Mouse (Mus musculus) brain, embryonic 14.5 days (tissue): ENCODE data around the gene Nell2. TPM values are rescaled to one million over a fixed set of nuclear protein-coding genes. Genes with fewer than 3 reads are reported as not detected.

Experiments used
- DNase-seq: peaks from one replicate; pipeline ENCODE4 v3.0.0-alpha.2; 2011; ENCODE audit warnings: low read depth
- CTCF ChIP-seq: fragments of 200-500 bp; IDR thresholded peaks from 2 replicates; pipeline ENCODE4 v1.5.1; 2012; ENCODE audit warnings: inconsistent platforms, mild to moderate bottlenecking, moderate library complexity, borderline replicate concordance; ENCODE audit not compliant: insufficient read depth, insufficient read length; ENCODE audit errors: extremely low read depth
- POLR2A ChIP-seq: fragments of 200-500 bp; IDR thresholded peaks from 2 replicates; pipeline ENCODE4 v1.6.1; 2012; ENCODE audit warnings: mild to moderate bottlenecking, inconsistent platforms, borderline replicate concordance; ENCODE audit not compliant: poor library complexity, insufficient read depth, insufficient read length, severe bottlenecking; ENCODE audit errors: extremely low read depth
- polyA plus RNA-seq: library from polyadenylated mRNA; depleted of rRNA; stranded (reverse); fragments of >200 nt; gene quantifications from 2 replicates; pipeline ENCODE4 v1.2.3, GENCODE M21; 2012; rRNA removed

Gene Nell2
- polyA plus RNA-seq, result 125 and 168 TPM in 2 replicates

DNA sequence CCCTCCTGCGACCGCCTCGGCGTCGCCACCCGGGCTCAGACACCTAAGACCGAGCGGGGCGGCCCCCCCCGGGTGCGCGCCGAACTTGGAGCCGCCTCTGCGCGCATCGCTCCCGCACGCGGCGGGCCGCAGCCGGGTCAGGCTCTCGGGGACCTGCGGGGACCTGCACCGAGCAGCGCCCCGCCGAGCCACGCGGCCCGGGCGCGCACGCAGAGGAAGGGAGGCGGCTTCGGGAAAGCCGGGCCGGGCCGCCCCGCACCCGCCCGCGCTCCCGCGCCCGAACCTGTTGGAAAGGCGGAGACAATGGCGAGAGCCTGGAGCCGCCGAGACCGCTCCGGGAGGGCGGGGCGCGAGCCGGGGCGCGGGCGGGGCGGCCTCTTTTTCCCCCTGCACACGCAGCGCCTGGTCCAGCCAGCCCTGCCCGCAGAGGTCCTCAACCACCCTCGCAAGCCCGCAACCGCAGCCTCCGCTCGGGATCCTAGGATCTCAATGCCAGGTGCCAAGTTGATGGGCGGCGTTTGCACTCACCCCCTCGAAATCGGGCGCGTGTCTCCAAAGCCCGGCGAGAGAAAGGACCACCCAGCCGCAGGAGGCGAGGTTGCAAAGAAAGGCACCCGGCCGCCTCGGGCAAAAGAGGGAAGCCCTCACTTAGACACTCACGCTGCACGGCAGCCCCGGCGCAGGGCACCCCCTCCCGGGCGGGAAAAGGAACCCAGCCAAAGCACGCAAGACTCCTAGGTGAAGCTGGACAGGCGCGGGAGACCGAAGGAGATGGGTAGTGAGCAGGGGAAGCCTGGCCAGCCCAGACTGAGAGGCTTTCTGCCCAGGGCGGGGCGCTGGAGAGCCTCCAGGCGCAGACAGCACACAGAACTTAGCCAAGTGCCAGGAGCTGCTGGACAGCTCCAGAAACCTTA lies at the start of gene Nell2:
Nell2 (minus strand) TSS at position 612 of the 914 bp plus-strand sequence.
- DNase-seq, result peak; percentile 89
- TF ChIP-seq CTCF (peak; percentile 37; the same call in 1 of the 2 replicates), POLR2A (peak; percentile 23; the same call in 1 of the 2 replicates)

GRCm38 (mm10) chr15:95574661-95575060 lies 46.3 kb upstream of the Nell2 start:
- TF ChIP-seq POLR2A (no peak), CTCF (peak; percentile 72; the same call in 1 of the 2 replicates)
- DNase-seq, result peak; percentile 84

GRCm38 (mm10) chr15:95569606-95570005 lies 41.2 kb upstream of the Nell2 start:
- TF ChIP-seq POLR2A (no peak), CTCF (no peak)

GRCm38 (mm10) chr15:95565160-95565559 lies 36.8 kb upstream of the Nell2 start:
- TF ChIP-seq CTCF (no peak), POLR2A (no peak)
- DNase-seq, result no peak

More at GRCm38 (mm10) chr15:95569606-95570005, 41.2 kb upstream of the Nell2 start:
- DNase-seq, result no peak

- DNase-seq, result no peak
- no peak for TF ChIP-seq POLR2A
- TF ChIP-seq CTCF, result no peak
Observed at GRCm38 (mm10) chr15:95561303-95561702, 32.9 kb upstream of the Nell2 start.

DNA sequence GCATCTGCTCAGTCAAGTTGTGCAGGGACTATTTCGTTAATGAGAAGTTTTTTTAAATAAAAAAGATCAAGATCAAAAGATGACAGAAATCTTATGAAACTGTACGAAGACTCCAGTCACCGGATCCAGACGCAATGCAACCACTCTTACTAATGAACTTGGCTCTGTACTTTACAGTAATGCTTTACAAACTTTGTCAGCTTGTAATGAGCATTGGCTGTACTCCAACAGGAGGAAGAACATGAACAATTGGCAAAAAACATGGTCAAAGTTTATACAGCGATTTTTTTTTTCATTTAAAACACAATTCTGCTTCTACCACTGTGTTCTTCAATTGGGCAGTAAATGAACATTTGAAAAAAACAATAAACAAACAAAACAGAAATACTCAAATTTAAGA lies 21.7 kb upstream of the Nell2 start:
- peak; percentile 65 for DNase-seq
- no peak for TF ChIP-seq POLR2A
- no peak for TF ChIP-seq CTCF

DNA sequence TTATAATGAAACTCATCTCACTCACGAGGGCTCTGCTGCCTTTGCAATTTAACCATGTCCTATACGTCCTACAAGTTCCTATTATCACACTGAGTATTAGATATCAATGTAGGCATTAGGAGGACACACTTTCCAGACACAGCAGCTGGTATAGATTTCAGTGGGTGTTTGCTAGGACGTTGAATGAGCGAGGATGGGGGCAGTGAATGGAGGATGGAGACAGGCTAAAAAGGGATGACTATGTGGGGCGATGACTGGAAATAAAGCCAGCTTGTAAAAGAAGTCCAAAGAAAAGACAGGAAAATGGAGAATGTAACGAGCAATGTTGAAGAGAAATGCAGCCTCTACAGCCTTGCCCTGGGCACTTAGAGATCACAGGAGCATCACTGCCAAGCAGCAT lies 14.3 kb upstream of the Nell2 start:
- DNase-seq, result no peak
- TF ChIP-seq POLR2A (no peak), CTCF (no peak)

DNA sequence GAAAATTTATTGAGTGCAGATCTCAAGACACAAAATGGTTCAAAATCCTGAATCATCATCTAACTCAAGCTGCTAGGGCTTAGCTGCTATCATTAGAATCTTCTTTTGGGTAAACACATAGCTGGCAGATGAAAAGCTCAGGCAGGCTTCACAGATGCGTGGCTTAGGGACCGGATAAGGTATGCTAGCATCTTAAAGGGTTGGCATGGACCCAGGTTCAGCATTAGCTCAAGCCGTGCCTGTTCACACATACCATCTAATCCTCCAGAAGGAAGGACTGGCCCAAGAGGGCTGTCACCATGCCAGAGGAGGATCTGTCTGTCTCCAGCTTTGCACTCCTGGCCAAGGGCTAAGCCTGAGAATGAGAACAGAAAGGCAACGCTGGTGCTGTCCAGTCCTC lies 8.4 kb upstream of the Nell2 start:
- TF ChIP-seq POLR2A (no peak), CTCF (no peak)
- peak; percentile 83 for DNase-seq

DNA sequence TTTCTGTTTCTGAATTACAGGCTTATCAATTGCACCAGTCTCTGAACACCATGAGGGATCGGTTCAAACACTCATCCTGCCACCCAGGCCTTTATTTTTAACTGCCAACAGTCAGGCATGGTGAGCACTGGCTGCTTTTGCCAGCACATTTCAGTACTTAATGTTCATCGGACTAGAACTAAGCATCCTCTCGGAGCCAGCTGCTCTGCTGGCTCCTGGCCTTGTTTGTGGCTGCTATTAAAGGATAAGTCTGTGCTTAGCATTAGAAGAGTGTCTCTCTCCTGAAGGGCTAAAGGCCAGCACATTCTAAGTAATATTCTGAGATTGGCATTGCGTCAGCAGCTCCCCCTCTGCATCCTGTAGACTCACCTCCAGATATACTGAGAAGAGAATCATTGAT lies 7.9 kb upstream of the Nell2 start:
- peak; percentile 90 for DNase-seq

DNA sequence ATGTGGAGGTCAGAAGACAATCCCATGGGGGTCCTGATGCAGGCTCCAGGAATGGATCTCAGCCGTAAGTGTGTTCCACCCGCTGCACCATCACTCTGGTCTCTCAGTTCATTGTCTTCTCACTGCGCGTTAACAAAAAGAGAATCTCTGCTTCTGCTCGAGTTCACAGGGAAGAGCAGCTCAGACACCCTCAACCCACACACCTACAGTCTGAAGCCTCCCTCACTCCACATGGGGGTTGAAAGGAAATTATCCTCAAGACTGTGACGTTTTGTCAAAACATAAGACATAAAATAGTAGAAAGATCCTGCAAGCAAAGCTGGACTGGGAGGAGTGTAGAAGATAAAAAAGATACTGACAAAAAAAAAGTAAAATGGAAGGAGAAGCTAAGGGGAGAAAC lies 6.3 kb upstream of the Nell2 start:
- DNase-seq, result no peak
- TF ChIP-seq POLR2A (no peak), CTCF (no peak)

More for the DNA sequence above, 7.9 kb upstream of the Nell2 start:
- TF ChIP-seq CTCF (no peak), POLR2A (no peak)

DNA sequence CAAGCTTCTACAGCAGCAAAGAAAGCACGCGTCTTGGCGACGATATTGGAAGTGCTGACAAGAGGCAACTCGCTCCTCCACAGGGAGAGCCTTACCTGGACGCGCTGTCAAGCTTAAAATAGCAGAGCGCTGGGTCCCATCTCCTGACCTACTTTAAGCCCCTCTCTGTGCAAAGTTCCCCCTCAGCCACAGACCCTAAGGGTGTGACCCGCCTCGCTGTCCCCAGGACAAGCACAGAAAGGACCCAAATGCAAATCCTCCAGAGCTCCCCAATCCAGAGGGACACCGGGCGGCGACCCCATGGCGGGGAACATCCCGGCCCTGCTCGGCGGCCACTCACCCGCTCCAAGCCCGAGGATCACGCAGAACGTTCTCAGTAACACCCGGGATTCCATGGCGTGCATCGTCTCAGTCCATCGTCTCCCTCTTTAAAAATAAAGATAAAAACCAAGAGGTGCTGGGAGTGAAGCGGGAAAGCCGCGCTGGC lies 855 bp downstream of the Nell2 start:
- TF ChIP-seq POLR2A (no peak), CTCF (no peak)
- peak; percentile 69 for DNase-seq

DNA sequence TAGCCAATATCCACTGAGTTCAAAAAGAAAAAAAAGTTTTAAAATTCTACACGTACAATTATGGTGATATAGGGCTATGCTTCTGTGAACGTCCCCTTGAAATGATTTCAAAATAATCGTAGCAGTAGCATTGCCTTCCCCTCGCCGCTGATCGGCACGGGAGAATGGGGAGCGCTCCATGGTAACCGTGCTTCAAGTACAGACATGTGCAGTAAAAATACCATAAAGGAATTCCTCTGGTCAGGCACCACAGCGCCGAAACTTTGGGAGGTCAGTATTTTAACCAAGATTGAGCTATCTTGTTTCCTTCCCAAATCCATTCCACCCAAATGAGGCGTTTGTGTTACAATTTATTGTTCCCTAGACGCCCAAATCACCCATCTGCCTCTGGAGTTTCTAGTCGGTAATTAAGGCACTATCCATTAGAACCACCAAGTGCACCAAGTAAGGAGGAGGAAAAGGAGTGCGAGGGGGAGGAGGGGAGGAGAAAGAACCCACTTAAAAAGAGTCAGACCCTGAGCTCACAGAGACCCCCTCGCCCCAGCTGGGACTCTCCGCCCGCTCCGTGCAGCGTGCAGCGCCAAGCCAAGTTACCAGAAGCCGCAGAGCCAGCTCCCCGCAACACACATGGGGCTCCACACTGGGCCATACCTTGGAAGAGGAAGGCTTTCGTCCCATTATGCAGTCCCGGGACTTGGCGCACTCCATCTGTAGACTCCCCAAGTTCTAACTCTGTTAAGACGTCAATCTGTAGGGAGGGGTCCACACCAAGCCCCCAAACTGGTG lies 1.5 kb downstream of the Nell2 start:
- TF ChIP-seq POLR2A (no peak), CTCF (no peak)

More for the DNA sequence above, 1.5 kb downstream of the Nell2 start:
- DNase-seq, result peak; percentile 73
